Mouse (Mus musculus): ENCODE measurements around the gene Rai14. TPM values are rescaled to one million over a fixed set of nuclear protein-coding genes. Genes with fewer than 3 reads are reported as not detected.
A peak's percentile ranks its signal among the peaks of the same experiment; 100 is the strongest.

The Rai14 gene
- polyA plus RNA-seq, 1 experiment: 27.4 TPM

DNA sequence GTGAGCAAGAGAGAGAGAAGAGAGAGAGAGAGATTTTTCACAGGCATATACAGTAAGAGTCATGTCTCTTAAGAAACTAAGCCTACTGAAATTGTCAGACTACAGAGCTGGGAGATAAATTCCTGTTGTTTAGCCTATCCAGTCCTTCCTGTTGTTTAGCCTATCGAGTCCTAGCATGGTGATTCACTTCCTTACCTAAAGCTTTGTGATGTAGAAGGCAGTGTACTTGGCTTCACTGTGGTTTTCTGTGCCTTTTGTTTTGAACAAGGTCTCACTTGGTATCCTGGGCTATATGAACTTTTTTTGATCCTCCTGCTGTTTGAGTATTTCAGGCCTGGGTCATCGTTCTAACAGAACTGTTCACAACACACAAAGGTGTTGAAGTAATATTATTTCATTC, 36.7 kb upstream of the Rai14 start:
- H3K36me3 ChIP-seq (ENCODE audit: control insufficient read depth, insufficient read depth): no peaks in the 10 kb centered on the region
- no peak overlapping the region for H3K4me3 ChIP-seq
- no peak overlapping the region for H3ac ChIP-seq (ENCODE audit: control insufficient read depth, insufficient read length)
- TF ChIP-seq MYOD1 (IDR thresholded peaks at IDR 0.05; ENCODE audit: control insufficient read depth in 1 of 3, insufficient read length in 2 of 3, low read depth in 2 of 3): no peak
- TF ChIP-seq E2F4 (IDR thresholded peaks at IDR 0.05; ENCODE audit: insufficient read depth): no peak
- TF ChIP-seq MYOG (IDR thresholded peaks at IDR 0.05; ENCODE audit: control insufficient read depth in 1 of 3, insufficient read depth in 1 of 3, insufficient read length in 2 of 3, low read depth in 2 of 3): no peak
- no peak for TF ChIP-seq TCF12 (IDR thresholded peaks at IDR 0.05; ENCODE audit: insufficient read depth, poor library complexity, severe bottlenecking)
- no peak for TF ChIP-seq TCF3 (IDR thresholded peaks at IDR 0.05; ENCODE audit: insufficient read length, low read depth)
- TF ChIP-seq USF1 (IDR thresholded peaks at IDR 0.05; ENCODE audit: low read depth): no peak
- TF ChIP-seq MAX (IDR thresholded peaks at IDR 0.05; ENCODE audit: low read depth): no peak
- no peak for TF ChIP-seq POLR2AphosphoS2 (IDR thresholded peaks at IDR 0.05; ENCODE audit: insufficient read length, low read depth)
- no peak for TF ChIP-seq REST (IDR thresholded peaks at IDR 0.05; ENCODE audit: insufficient read depth, insufficient read length)
- no peak for TF ChIP-seq SRF (IDR thresholded peaks at IDR 0.05; ENCODE audit: control insufficient read depth, insufficient read length, low read depth)
- TF ChIP-seq CEBPB (IDR thresholded peaks at IDR 0.05; ENCODE audit: insufficient read depth, poor library complexity, severe bottlenecking): no peak
- no peaks in the 10 kb centered on the region for H3K79me2 ChIP-seq (ENCODE audit: control insufficient read depth, insufficient read depth)
- H3K27me3 ChIP-seq (ENCODE audit: control insufficient read depth, insufficient read depth, insufficient read length): no peaks in the 10 kb centered on the region
- H3K4me2 ChIP-seq (ENCODE audit: low read depth): no peak overlapping the region

DNA sequence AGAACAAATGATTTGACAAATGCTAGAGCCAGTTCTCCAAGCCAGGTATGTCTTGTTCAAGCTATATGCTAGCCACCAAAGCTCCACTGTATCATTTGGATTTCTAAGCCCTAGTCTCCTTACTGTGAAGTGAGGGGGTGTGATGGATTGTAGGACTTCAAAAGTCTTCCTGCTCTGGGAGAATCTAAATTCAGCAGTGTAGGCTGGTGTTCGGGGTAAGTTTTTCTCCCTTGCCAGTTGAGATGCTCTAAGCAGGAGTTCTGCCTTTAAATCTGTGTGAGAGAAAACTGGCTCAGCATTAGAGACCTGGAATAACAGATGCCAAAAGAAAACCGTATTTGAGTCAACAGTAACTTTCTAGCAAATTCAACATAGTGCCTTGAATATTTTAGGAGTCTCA, 35.9 kb upstream of the Rai14 start:
- Histone ChIP-seq H3K36me3 (ENCODE audit: control insufficient read depth, insufficient read depth) (no peaks in the 10 kb centered on the region), H3K79me2 (ENCODE audit: control insufficient read depth, insufficient read depth) (no peaks in the 10 kb centered on the region), H3ac (ENCODE audit: control insufficient read depth, insufficient read length) (no peak overlapping the region)

DNA sequence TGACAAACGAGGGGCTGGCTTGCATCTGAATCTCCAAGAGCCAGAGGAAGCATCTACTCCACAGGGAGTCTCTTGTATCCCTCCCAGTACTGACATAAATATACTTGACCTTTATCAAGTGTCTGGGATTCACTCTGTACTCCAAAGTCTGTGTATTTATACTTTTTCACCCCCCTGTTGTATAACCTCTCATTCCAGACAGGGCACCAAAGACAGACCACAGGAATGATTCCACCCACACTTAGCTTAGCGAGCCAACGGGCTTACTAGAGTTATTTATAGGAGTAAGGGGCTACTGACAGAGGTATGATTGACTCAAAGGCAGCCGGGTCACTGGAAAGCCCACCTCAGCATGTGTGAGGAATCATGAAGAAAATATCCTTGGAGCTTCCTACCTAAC, 35.3 kb upstream of the Rai14 start:
- no peaks in the 10 kb centered on the region for H3K79me2 ChIP-seq (ENCODE audit: control insufficient read depth, insufficient read depth)
- no peak overlapping the region for H3ac ChIP-seq (ENCODE audit: control insufficient read depth, insufficient read length)
- no peak overlapping the region for H3K4me3 ChIP-seq
- H3K4me2 ChIP-seq (ENCODE audit: low read depth): peak overlapping the region; percentile 30
- H3K36me3 ChIP-seq (ENCODE audit: control insufficient read depth, insufficient read depth): no peaks in the 10 kb centered on the region
- no peaks in the 10 kb centered on the region for H3K27me3 ChIP-seq (ENCODE audit: control insufficient read depth, insufficient read depth, insufficient read length)
- TF ChIP-seq E2F4 (IDR thresholded peaks at IDR 0.05; ENCODE audit: insufficient read depth): no peak
- no peak for TF ChIP-seq POLR2AphosphoS2 (IDR thresholded peaks at IDR 0.05; ENCODE audit: insufficient read length, low read depth)
- no peak for TF ChIP-seq MAX (IDR thresholded peaks at IDR 0.05; ENCODE audit: low read depth)
- no peak for TF ChIP-seq TCF12 (IDR thresholded peaks at IDR 0.05; ENCODE audit: insufficient read depth, poor library complexity, severe bottlenecking)
- no peak for TF ChIP-seq MYOD1 (IDR thresholded peaks at IDR 0.05; ENCODE audit: control insufficient read depth in 1 of 3, insufficient read length in 2 of 3, low read depth in 2 of 3)
- no peak for TF ChIP-seq REST (IDR thresholded peaks at IDR 0.05; ENCODE audit: insufficient read depth, insufficient read length)
- no peak for TF ChIP-seq CEBPB (IDR thresholded peaks at IDR 0.05; ENCODE audit: insufficient read depth, poor library complexity, severe bottlenecking)
- no peak for TF ChIP-seq SRF (IDR thresholded peaks at IDR 0.05; ENCODE audit: control insufficient read depth, insufficient read length, low read depth)
- no peak for TF ChIP-seq TCF3 (IDR thresholded peaks at IDR 0.05; ENCODE audit: insufficient read length, low read depth)
- TF ChIP-seq USF1 (IDR thresholded peaks at IDR 0.05; ENCODE audit: low read depth): no peak

More for the DNA sequence above, 35.9 kb upstream of the Rai14 start:
- TF ChIP-seq REST (IDR thresholded peaks at IDR 0.05; ENCODE audit: insufficient read depth, insufficient read length) (no peak), E2F4 (IDR thresholded peaks at IDR 0.05; ENCODE audit: insufficient read depth) (no peak), POLR2AphosphoS2 (IDR thresholded peaks at IDR 0.05; ENCODE audit: insufficient read length, low read depth) (no peak), TCF12 (IDR thresholded peaks at IDR 0.05; ENCODE audit: insufficient read depth, poor library complexity, severe bottlenecking) (no peak), CEBPB (IDR thresholded peaks at IDR 0.05; ENCODE audit: insufficient read depth, poor library complexity, severe bottlenecking) (no peak), MYOD1 (IDR thresholded peaks at IDR 0.05; ENCODE audit: control insufficient read depth in 1 of 3, insufficient read length in 2 of 3, low read depth in 2 of 3) (no peak), POLR2A (IDR thresholded peaks at IDR 0.05; ENCODE audit: insufficient read length, low read depth) (no peak), MAX (IDR thresholded peaks at IDR 0.05; ENCODE audit: low read depth) (no peak), MYOG (IDR thresholded peaks at IDR 0.05; ENCODE audit: control insufficient read depth in 1 of 3, insufficient read depth in 1 of 3, insufficient read length in 2 of 3, low read depth in 2 of 3) (no peak), TCF3 (IDR thresholded peaks at IDR 0.05; ENCODE audit: insufficient read length, low read depth) (no peak), SRF (IDR thresholded peaks at IDR 0.05; ENCODE audit: control insufficient read depth, insufficient read length, low read depth) (no peak)
- Histone ChIP-seq H3K27me3 (ENCODE audit: control insufficient read depth, insufficient read depth, insufficient read length) (no peaks in the 10 kb centered on the region), H3K4me3 (no peak overlapping the region), H3K4me2 (ENCODE audit: low read depth) (peak overlapping the region; percentile 20)

DNA sequence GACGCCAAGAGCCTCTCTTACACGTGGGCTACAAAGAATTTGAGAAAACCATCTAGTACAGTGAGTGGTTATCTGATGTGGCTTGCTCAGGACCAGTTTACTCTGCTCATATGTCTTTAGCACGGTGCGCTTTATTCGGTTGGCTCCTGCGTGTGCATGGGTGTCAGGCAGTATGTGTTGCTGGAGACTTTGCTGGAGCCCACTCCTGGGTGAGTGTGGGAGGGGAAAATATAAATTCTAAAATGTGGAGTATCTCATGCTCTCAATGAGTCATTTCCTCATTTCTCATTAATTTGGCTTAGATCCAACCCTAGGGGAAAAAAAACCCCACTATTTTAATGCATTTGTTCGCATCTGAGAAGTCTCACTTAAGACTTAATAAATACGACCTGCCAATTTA, 33.2 kb upstream of the Rai14 start:
- H3K79me2 ChIP-seq (ENCODE audit: control insufficient read depth, insufficient read depth): no peaks in the 10 kb centered on the region
- H3K27me3 ChIP-seq (ENCODE audit: control insufficient read depth, insufficient read depth, insufficient read length): no peaks in the 10 kb centered on the region
- H3ac ChIP-seq (ENCODE audit: control insufficient read depth, insufficient read length): no peak overlapping the region
- no peak for TF ChIP-seq TCF12 (IDR thresholded peaks at IDR 0.05; ENCODE audit: insufficient read depth, poor library complexity, severe bottlenecking)
- no peak for TF ChIP-seq REST (IDR thresholded peaks at IDR 0.05; ENCODE audit: insufficient read depth, insufficient read length)
- no peak for TF ChIP-seq MYOG (IDR thresholded peaks at IDR 0.05; ENCODE audit: control insufficient read depth in 1 of 3, insufficient read depth in 1 of 3, insufficient read length in 2 of 3, low read depth in 2 of 3)
- no peak for TF ChIP-seq POLR2A (IDR thresholded peaks at IDR 0.05; ENCODE audit: insufficient read length, low read depth)
- no peak for TF ChIP-seq POLR2AphosphoS2 (IDR thresholded peaks at IDR 0.05; ENCODE audit: insufficient read length, low read depth)
- no peak for TF ChIP-seq CEBPB (IDR thresholded peaks at IDR 0.05; ENCODE audit: insufficient read depth, poor library complexity, severe bottlenecking)
- TF ChIP-seq TCF3 (IDR thresholded peaks at IDR 0.05; ENCODE audit: insufficient read length, low read depth): no peak
- no peak for TF ChIP-seq MYOD1 (IDR thresholded peaks at IDR 0.05; ENCODE audit: control insufficient read depth in 1 of 3, insufficient read length in 2 of 3, low read depth in 2 of 3)
- TF ChIP-seq SRF (IDR thresholded peaks at IDR 0.05; ENCODE audit: control insufficient read depth, insufficient read length, low read depth): no peak
- TF ChIP-seq MAX (IDR thresholded peaks at IDR 0.05; ENCODE audit: low read depth): no peak
- no peak for TF ChIP-seq USF1 (IDR thresholded peaks at IDR 0.05; ENCODE audit: low read depth)
- no peak for TF ChIP-seq E2F4 (IDR thresholded peaks at IDR 0.05; ENCODE audit: insufficient read depth)
- no peaks in the 10 kb centered on the region for H3K36me3 ChIP-seq (ENCODE audit: control insufficient read depth, insufficient read depth)
- H3K4me3 ChIP-seq: no peak overlapping the region
- peak overlapping the region; percentile 58 for H3K4me2 ChIP-seq (ENCODE audit: low read depth)
